Mouse (Mus musculus): ENCODE measurements around the gene Tnc. TPM values are rescaled to one million over a fixed set of nuclear protein-coding genes. Genes with fewer than 3 reads are reported as not detected.

The Tnc gene
- polyA plus RNA-seq, 1 experiment from 2014 or later: 13.8 TPM

Other genes starting within 250 kb of the Tnc start
- not detected in 2 replicates for gene Tnfsf8, start 185.7 kb downstream of the Tnc start, polyA plus RNA-seq (2014; fragmentation: Nextera tagmentation; extraction: Ambion mirVana)

Measured in embryonic facial prominence, embryonic 11.5 days (tissue).